Mouse (Mus musculus): ENCODE measurements around the gene Ropn1. TPM values are rescaled to one million over a fixed set of nuclear protein-coding genes. Genes with fewer than 3 reads are reported as not detected.
"Not testable (repeated sequence)": the region's sequence is repeated elsewhere in the genome, so short reads cannot be mapped to it uniquely, and the experiment has no call there.

The Ropn1 gene
- total RNA-seq, 2 experiments from 2014 or later = not detected

- DNase-seq = peak; percentile 68 to 75
These were observed 40.8 kb downstream of the Ropn1 start, which contains the start of gene Ccdc14 for GRCm38 (mm10) chr16:34690334-34691144. Gene Ccdc14, plus strand, starts transcription at chr16:34690616.

- DNase-seq = no peak
These were observed 41.4 kb downstream of the Ropn1 start for GRCm38 (mm10) chr16:34691156-34691555.

- no peak for DNase-seq
These were observed 44.8 kb downstream of the Ropn1 start for GRCm38 (mm10) chr16:34694477-34694876.

- DNase-seq = not testable (repeated sequence)
These were observed 49.0 kb downstream of the Ropn1 start for GRCm38 (mm10) chr16:34698721-34699120.

- peak; percentile 60 to 64 for DNase-seq
These were observed 50.6 kb downstream of the Ropn1 start for GRCm38 (mm10) chr16:34700165-34700827.

GRCm38 (mm10) chr16:34700828-34701216 lies 51.1 kb downstream of the Ropn1 start:
- no peak for DNase-seq

- DNase-seq = no peak
These were observed 56.3 kb downstream of the Ropn1 start for GRCm38 (mm10) chr16:34706019-34706418.

GRCm38 (mm10) chr16:34706487-34706946 lies 56.8 kb downstream of the Ropn1 start:
- peak in 1 of 2 experiments; percentile 9 for DNase-seq

- DNase-seq = no peak
These were observed 61.8 kb downstream of the Ropn1 start for GRCm38 (mm10) chr16:34711481-34711880.

GRCm38 (mm10) chr16:34725156-34725555 lies 75.4 kb downstream of the Ropn1 start:
- no peak for DNase-seq

Other genes with a start within 250 kb of the Ropn1 start
- 100 to 1,000 TPM; 472 to 547 TPM for gene Kalrn, start 76.4 kb upstream of the Ropn1 start, total RNA-seq (2021)
- gene Ccdc14, start 40.7 kb downstream of the Ropn1 start, total RNA-seq (2021) = 1 to 10 TPM; 1.8 to 2.6 TPM
- 10 to 100 TPM; 13.4 to 14.5 TPM for gene Mylk, start 95.3 kb downstream of the Ropn1 start, total RNA-seq (2021)